Comparison of ENCODE assay signal across 8 mouse cellular contexts in genomic region chr11:50744971-50745370, GRCm38 (mm10).
DNase-seq lines count a peak whose midpoint lies in the region.

No protein-coding gene starts in this region.

- intact Hi-C loops in left cerebral cortex, postnatal 36 days (cut with DNase I), result no loop called here

- peak; percentile 55 for DNase-seq in urinary bladder, postnatal 14 days (ENCODE audit: low spot score)
- DNase-seq in urinary bladder, postnatal 10 days (ENCODE audit: low spot score), result no peak
- DNase-seq in gastrocnemius, postnatal 25 days, result peak; percentile 66
- DNase-seq in left cerebral cortex, postnatal 36 days (ENCODE audit: low spot score in 2 of 2), result peak; percentile 58 to 67
- DNase-seq in testis, postnatal 14 days (ENCODE audit: low spot score), result peak; percentile 52
- DNase-seq in thymus, postnatal 0 days (ENCODE audit: low spot score), result no peak
- DNase-seq in cerebellum, postnatal 4 days (ENCODE audit: low spot score in 2 of 2), result no peak
- DNase-seq in urinary bladder, adult 2 months (ENCODE audit: low spot score), result no peak

Comparison
In these comparisons a context has a peak if more than half of its experiments do, and no peak if none do; other contexts are left out.
1. DNase-seq: peak in urinary bladder, postnatal 14 days (single experiment), gastrocnemius, postnatal 25 days (single experiment), left cerebral cortex, postnatal 36 days (2 of 2) and testis, postnatal 14 days (single experiment); none in urinary bladder, postnatal 10 days (single experiment), thymus, postnatal 0 days (single experiment), cerebellum, postnatal 4 days (0 of 2) and urinary bladder, adult 2 months (single experiment).